In the genomic region with DNA sequence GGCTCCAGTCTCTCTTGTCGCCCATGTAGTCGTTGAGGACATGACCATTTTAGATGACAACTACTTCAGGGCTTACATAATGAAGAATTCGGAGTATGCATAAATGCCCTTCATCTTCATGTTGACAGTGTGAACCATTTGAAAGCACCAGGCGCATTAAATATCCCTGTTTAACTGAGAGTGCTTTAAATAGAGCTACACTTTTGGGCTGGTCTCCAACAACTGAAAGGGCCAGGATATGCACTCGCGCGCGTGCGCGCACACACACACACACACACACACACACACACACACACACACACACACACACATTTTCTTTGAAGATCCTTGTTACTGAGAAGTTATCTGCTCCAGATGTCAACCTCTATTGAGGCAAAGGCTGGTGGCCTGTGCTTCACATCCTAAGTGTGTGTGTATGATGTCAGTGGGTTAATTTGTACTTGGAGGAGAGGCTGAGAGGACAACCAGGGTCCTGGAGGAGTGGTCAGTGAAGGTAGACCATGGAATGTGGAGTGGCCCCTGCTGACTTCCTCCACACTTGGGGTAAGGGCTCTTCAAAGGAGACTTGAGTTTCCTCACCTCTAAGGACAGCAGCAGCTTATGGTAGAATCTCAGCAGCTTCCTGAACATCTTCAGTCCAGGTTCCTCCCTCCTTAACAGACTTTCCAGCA, we compare ENCODE assay signal across 38 mouse cellular contexts. TPM values are rescaled to one million over a fixed set of nuclear protein-coding genes. Genes with fewer than 3 reads are reported as not detected.
DNase-seq lines count a peak whose midpoint lies in the region; ATAC-seq and TF ChIP-seq lines count a peak whose summit lies in the region.
"Had no signal": no experiment of that assay in that cellular context is flagged by ENCODE, and none has a peak within 500 bp of the region (broad histone marks: within the 10 kb centered on the region; RNA-seq: fewer than 3 reads in every experiment).

No protein-coding gene starts in this region.

- no peaks in the 10 kb centered on the region for H3K9me3 ChIP-seq in heart, embryonic 12.5 days (replicated peaks)
- H3K9me3 ChIP-seq in heart, postnatal 0 days (replicated peaks; ENCODE audit: control insufficient read depth, low read length): no peaks in the 10 kb centered on the region
- no peaks in the 10 kb centered on the region for H3K9me3 ChIP-seq in heart, embryonic 10.5 days
- H3K9me3 ChIP-seq in lung, embryonic 15.5 days: no peaks in the 10 kb centered on the region
- H3K9me3 ChIP-seq: hindbrain, embryonic 13.5 days; limb, embryonic 13.5 days; neural tube, embryonic 12.5 days had no signal

- no peaks in the 10 kb centered on the region for H3K36me3 ChIP-seq in heart, embryonic 12.5 days
- no peaks in the 10 kb centered on the region for H3K36me3 ChIP-seq in heart, postnatal 0 days (replicated peaks; ENCODE audit: control insufficient read depth, insufficient read depth, low read length)
- H3K36me3 ChIP-seq in heart, embryonic 10.5 days: no peaks in the 10 kb centered on the region
- H3K36me3 ChIP-seq in lung, embryonic 15.5 days: no peaks in the 10 kb centered on the region
- H3K36me3 ChIP-seq: hindbrain, embryonic 13.5 days; limb, embryonic 13.5 days; neural tube, embryonic 12.5 days had no signal

- TF ChIP-seq EP300 in heart, postnatal 0 days (IDR thresholded peaks at IDR 0.05; ENCODE audit: low read depth): no peak

- no peak overlapping the region for H3K4me2 ChIP-seq in heart, embryonic 12.5 days
- H3K4me2 ChIP-seq in heart, postnatal 0 days (ENCODE audit: low read depth, low read length): no peak overlapping the region
- no peak overlapping the region for H3K4me2 ChIP-seq in lung, embryonic 15.5 days
- H3K4me2 ChIP-seq: hindbrain, embryonic 13.5 days; limb, embryonic 13.5 days; liver, embryonic 11.5 days; midbrain, embryonic 11.5 days; neural tube, embryonic 12.5 days had no signal

- WGBS in heart, embryonic 12.5 days: 74% methylated on average over 10 of the region's 10 CpGs
- 41% methylated on average over 10 of the region's 10 CpGs for WGBS in heart, postnatal 0 days
- 82% methylated on average over 10 of the region's 10 CpGs for WGBS in heart, embryonic 10.5 days
- 52% methylated on average over 10 of the region's 10 CpGs for WGBS in lung, embryonic 15.5 days

- H3K27me3 ChIP-seq in heart, embryonic 12.5 days (replicated peaks): no peaks in the 10 kb centered on the region
- H3K27me3 ChIP-seq in heart, postnatal 0 days (ENCODE audit: control insufficient read depth, insufficient read depth, low read length): no peaks in the 10 kb centered on the region
- no peaks in the 10 kb centered on the region for H3K27me3 ChIP-seq in heart, embryonic 10.5 days (ENCODE audit: insufficient read depth, poor library complexity, severe bottlenecking)
- no peaks in the 10 kb centered on the region for H3K27me3 ChIP-seq in lung, embryonic 15.5 days
- H3K27me3 ChIP-seq: hindbrain, embryonic 13.5 days; limb, embryonic 13.5 days; neural tube, embryonic 12.5 days had no signal

- H3K4me3 ChIP-seq in heart, embryonic 12.5 days: no peak overlapping the region
- H3K4me3 ChIP-seq in heart, postnatal 0 days (ENCODE audit: low read depth, low read length): no peak overlapping the region
- H3K4me3 ChIP-seq in heart, embryonic 10.5 days: no peak overlapping the region
- H3K4me3 ChIP-seq in lung, embryonic 15.5 days: no peak overlapping the region
- H3K4me3 ChIP-seq: erythroblast, embryonic 14.5 days; gastrocnemius, adult 2 months; hindbrain, embryonic 13.5 days; limb, embryonic 13.5 days; neural tube, embryonic 12.5 days had no signal

- DNase-seq in heart, adult 18-20 months: peak; percentile 6 to 7
- DNase-seq in heart, postnatal 0 days (ENCODE audit: low spot score): peak; percentile 39
- no peak for DNase-seq in heart, embryonic 10.5 days (ENCODE audit: low spot score)
- DNase-seq in lung, postnatal 36 days: peak; percentile 61
- DNase-seq in ovary, postnatal 14 days (ENCODE audit: low spot score): no peak
- no peak for DNase-seq in layer of hippocampus, postnatal 14 days (ENCODE audit: low spot score in 2 of 2)
- DNase-seq: adrenal gland, adult 2 months; adrenal gland, postnatal 36 days; cerebellum, adult 18-20 months; cerebellum, postnatal 10 days; gastrocnemius, adult 2 months; gastrocnemius, postnatal 36 days; kidney, adult 9 months; kidney, postnatal 25 days; right cerebral cortex, postnatal 4 days; thymus, adult 2 months; thymus, postnatal 36 days had no signal

- TF ChIP-seq CTCF in heart, postnatal 0 days (IDR thresholded peaks at IDR 0.05; ENCODE audit: low read depth): no peak

- no peak overlapping the region for H3K9ac ChIP-seq in heart, embryonic 12.5 days
- no peak overlapping the region for H3K9ac ChIP-seq in heart, postnatal 0 days (replicated peaks; ENCODE audit: low read depth, low read length)
- H3K9ac ChIP-seq in lung, embryonic 15.5 days: no peak overlapping the region
- H3K9ac ChIP-seq: hindbrain, embryonic 13.5 days; limb, embryonic 13.5 days; neural tube, embryonic 12.5 days had no signal

- H3K27ac ChIP-seq in heart, embryonic 12.5 days (ENCODE audit: poor library complexity, severe bottlenecking): no peak overlapping the region
- peak overlapping the region; percentile 67 for H3K27ac ChIP-seq in heart, postnatal 0 days (ENCODE audit: low read depth)
- no peak overlapping the region for H3K27ac ChIP-seq in heart, embryonic 10.5 days
- H3K27ac ChIP-seq in lung, embryonic 15.5 days: no peak overlapping the region; the same call in 1 of the 2 replicates
- H3K27ac ChIP-seq: gastrocnemius, adult 2 months; hindbrain, embryonic 13.5 days; limb, embryonic 13.5 days; neural tube, embryonic 12.5 days had no signal

- peaks cover 7% of the 10 kb centered on the region; the same call in 1 of the 2 replicates for H3K4me1 ChIP-seq in heart, embryonic 12.5 days (replicated peaks)
- H3K4me1 ChIP-seq in heart, postnatal 0 days (ENCODE audit: control insufficient read depth, insufficient read depth): no peaks in the 10 kb centered on the region
- peaks cover 6% of the 10 kb centered on the region; the same call in 1 of the 2 replicates for H3K4me1 ChIP-seq in heart, embryonic 10.5 days
- peaks cover 10% of the 10 kb centered on the region; the same call in 1 of the 2 replicates for H3K4me1 ChIP-seq in lung, embryonic 15.5 days
- H3K4me1 ChIP-seq: hindbrain, embryonic 13.5 days; limb, embryonic 13.5 days; neural tube, embryonic 12.5 days had no signal

- ATAC-seq in heart, embryonic 12.5 days (ENCODE audit: insufficient number of reproducible peaks, low FRiP score): no peak
- ATAC-seq in heart, postnatal 0 days (ENCODE audit: insufficient read depth, low read depth): peak; percentile 86
- peak; percentile 52; the same call in 1 of the 2 replicates for ATAC-seq in lung, embryonic 15.5 days (ENCODE audit: borderline replicate concordance, extremely low read depth, low FRiP score, low TSS enrichment)
- ATAC-seq: activated CD4-positive, CD25-positive, alpha-beta regulatory T cell, adult 4 months; forebrain, embryonic 16.5 days; intestine, embryonic 16.5 days; midbrain, embryonic 16.5 days had no signal

RNA-seq across cellular contexts. Expression of a gene that starts 37.6 kb away (rescaled TPM):
- 100 to 1,000 TPM; 210 to 223 TPM for total RNA-seq in heart, adult 18-20 months (2021)
- 1.1 and 1.3 TPM in 2 replicates for polyA plus RNA-seq in heart, embryonic 12.5 days (2016; fragmentation: Nextera tagmentation; extraction: Ambion mirVana)
- 148 TPM in 2 replicates for total RNA-seq in heart, postnatal 0 days (2014; rRNA removed; ENCODE audit: low replicate concordance)
- polyA plus RNA-seq in heart, postnatal 0 days (2015; fragmentation: Nextera tagmentation; extraction: Ambion mirVana): 92.5 and 94.9 TPM in 2 replicates
- polyA plus RNA-seq in heart, embryonic 10.5 days (2016; fragmentation: Nextera tagmentation; extraction: Ambion mirVana): 0.26 TPM in 1 of 2 replicates, not detected in the other
- 0.64 and 0.67 TPM in 2 replicates for polyA plus RNA-seq in lung, embryonic 15.5 days (2015; fragmentation: Nextera tagmentation; extraction: Ambion mirVana)
- 1 to 10 TPM in 1 of 2 experiments, under 1 TPM in 1; 0.48 to 1.5 TPM for total RNA-seq in layer of hippocampus, postnatal 14 days (2021)
- total RNA-seq: adrenal gland, adult 2 months; adrenal gland, postnatal 36 days; CH12.LX; common myeloid progenitor, adult 5-6 weeks; ES-E14; layer of hippocampus, adult 18-20 months; left cerebral cortex, adult 8-10 months; megakaryocyte, adult 5-6 weeks had no signal
- polyA plus RNA-seq: activated CD4-positive, CD25-positive, alpha-beta regulatory T cell, adult 4 months; adrenal gland, adult 2 months; brain, embryonic 14.5 days; erythroblast, embryonic 14.5 days; forebrain, embryonic 11.5 days; forebrain, embryonic 16.5 days; hindbrain, embryonic 13.5 days; liver, embryonic 11.5 days; midbrain, embryonic 11.5 days; midbrain, embryonic 16.5 days; spleen, adult 2 months had no signal

Comparison
In these comparisons a context has a peak if more than half of its experiments do, and no peak if none do; other contexts are left out.
1. DNase-seq: peak in heart, adult 18-20 months (2 of 2), heart, postnatal 0 days (single experiment) and lung, postnatal 36 days (single experiment); none in heart, embryonic 10.5 days (single experiment), ovary, postnatal 14 days (single experiment) and layer of hippocampus, postnatal 14 days (0 of 2).
2. RNA of a gene that starts 37.6 kb away (polyA plus RNA-seq): 92.5 to 94.9 TPM in heart, postnatal 0 days; 1.1 to 1.3 TPM in heart, embryonic 12.5 days, 0.64 to 0.67 TPM in lung, embryonic 15.5 days and 0.26 TPM in heart, embryonic 10.5 days; every median in the first group is over 10 times any median in the second.